Mouse (Mus musculus): Measurements from ENCODE around the gene Fgd5.
"Not testable (repeated sequence)": the region's sequence is repeated elsewhere in the genome, so short reads cannot be mapped to it uniquely, and the experiment has no call there.

The Fgd5 gene

GRCm38 (mm10) chr6:92042850-92043249 is 64.2 kb downstream of the Fgd5 start:
- in situ Hi-C loops (cut with MboI; ENCODE audit: low pct_unique_long_range_greater_than_20kb in 1 of 2, low sequenced_read_pairs in 2 of 2, unreplicated experiment in 1 of 2) = no loop called here

DNA sequence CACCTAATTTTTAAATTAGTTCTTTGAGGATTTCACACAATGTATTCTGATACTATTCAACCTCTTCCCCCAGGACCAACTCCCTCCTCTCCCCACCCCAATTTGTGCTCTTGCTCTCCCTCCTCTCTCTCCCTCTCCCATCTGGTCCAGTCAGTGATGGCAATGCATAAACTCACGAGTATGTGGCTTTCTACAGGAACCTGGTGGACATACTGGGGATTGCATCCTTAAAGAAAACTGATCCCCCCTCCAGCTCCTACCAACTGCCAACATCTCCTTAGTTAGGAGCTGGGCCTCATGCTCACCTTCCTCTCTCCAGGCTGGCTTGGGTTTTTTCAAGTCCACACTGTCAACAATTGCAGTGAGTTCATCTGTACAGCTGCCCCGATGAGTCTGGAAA is 79.1 kb downstream of the Fgd5 start:
- in situ Hi-C loops (cut with MboI; ENCODE audit: low pct_unique_long_range_greater_than_20kb in 1 of 2, low sequenced_read_pairs in 2 of 2, unreplicated experiment in 1 of 2) = loop anchor here (25.0 kb wide), 3 partner anchors 270 to 520 kb away; no protein-coding TSS in a partner anchor

DNA sequence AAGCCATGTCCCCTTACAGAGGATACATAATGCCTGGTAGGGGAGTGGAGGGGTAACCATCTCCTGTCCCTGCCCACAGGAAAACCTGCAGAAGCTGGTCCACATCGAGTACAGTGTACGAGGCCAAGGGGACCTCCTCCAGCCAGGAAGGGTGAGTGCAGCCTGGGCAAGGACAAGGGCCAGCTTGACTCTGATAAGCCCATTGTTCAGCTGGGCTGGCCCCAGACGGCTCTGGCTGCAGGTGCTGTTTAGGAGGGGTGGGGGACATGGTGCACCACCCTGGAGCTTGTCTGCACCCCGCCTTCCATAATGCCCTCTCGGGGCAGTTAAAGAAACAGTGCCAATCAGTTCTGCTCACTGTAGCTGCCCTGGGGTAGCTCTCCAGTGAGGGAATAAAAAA is 83.0 kb downstream of the Fgd5 start:
- in situ Hi-C loops (cut with MboI; ENCODE audit: low pct_unique_long_range_greater_than_20kb in 1 of 2, low sequenced_read_pairs in 2 of 2, unreplicated experiment in 1 of 2) = loop anchor here (10.0 to 25.0 kb wide), 5 partner anchors 157 to 524 kb away; partner anchors contain the start of gene 4930590J08Rik (in 1 of the 2)

DNA sequence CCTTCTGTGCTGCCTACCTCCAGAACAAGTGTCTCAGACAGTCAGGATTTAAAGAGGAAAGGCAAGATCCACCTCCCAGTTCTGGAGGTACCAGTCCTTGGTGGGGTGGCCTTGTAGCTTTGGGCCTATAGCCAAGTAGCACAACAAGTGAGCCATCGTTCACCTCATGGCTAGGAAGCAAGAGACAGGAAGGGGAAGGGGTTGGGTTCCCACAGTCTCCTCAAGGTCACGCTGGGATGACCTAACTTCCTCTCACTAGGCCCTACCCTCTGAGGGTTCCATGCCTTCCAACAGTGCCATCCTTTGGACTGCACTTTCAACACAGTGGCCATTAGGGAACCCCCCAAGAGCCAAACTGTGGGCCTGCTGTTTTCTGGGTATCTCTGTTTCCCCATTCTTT is 84.8 kb downstream of the Fgd5 start:
- in situ Hi-C loops (cut with MboI; ENCODE audit: low pct_unique_long_range_greater_than_20kb in 1 of 2, low sequenced_read_pairs in 2 of 2, unreplicated experiment in 1 of 2) = loop anchor here (10.0 to 25.0 kb wide), 5 partner anchors 159 to 526 kb away; partner anchors contain the start of gene 4930590J08Rik (in 1 of the 2)

DNA sequence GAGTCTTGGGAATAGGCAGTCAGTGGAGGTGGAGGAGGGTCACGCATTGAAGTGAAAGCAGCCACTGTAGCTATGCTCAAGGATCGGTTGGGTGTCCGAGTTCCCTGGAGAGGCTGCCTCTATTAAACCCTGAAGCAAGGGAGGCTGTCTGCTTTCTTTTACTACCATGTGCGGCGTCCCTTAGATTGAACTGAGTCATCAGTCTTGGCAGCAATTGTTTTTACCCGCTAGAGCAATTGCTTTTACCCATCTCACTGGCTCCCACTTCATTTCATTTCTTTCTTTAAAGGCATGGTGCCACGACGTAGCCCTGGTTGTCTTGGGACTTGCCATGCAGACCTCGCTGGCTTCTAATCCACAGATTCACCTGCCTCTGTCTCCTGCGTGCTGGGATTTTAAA is 85.4 kb downstream of the Fgd5 start:
- in situ Hi-C loops (cut with MboI; ENCODE audit: low pct_unique_long_range_greater_than_20kb in 1 of 2, low sequenced_read_pairs in 2 of 2, unreplicated experiment in 1 of 2) = loop anchor here (10.0 to 25.0 kb wide), 5 partner anchors 159 to 527 kb away; partner anchors contain the start of gene 4930590J08Rik (in 1 of the 2)

DNA sequence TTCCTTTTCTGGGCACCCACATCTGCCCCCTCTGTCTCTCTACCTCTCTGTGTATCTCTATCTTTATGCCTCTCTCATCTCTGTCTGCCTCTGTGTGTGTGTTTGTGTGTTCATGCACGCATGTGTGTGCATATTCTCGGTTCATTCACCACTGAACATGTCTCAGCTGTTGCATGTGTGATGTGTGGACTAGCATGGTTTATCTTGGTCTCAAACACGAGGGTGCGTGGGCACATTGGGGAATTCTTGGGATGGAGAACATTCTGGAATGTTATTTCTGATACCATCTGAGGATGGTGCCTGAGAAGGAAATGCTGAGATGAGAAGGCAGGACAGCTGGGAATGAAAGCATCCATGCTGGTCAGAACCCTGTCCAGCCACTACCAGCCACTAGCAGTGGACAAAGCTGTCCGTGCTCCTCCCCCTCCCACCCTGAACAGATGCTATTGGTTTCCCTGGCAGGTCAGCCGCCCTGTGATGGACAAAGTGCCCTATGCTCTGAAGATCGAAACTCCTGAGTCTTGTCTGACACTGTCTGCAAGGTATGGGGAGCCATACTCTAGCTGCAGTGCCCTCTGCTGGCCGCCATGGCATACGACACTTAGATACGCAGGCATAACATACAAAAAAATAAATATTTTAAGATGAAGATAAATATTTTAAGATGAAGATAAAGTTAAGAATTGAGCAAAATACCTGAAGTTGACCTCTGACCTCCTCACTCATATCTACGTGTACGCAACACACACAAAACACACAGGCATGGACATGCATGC is 87.2 kb downstream of the Fgd5 start:
- in situ Hi-C loops (cut with MboI; ENCODE audit: low pct_unique_long_range_greater_than_20kb in 1 of 2, low sequenced_read_pairs in 2 of 2, unreplicated experiment in 1 of 2) = loop anchor here (5.0 to 25.0 kb wide), 6 partner anchors 161 to 529 kb away; partner anchors contain the start of gene 4930590J08Rik (in 1 of the 2)

DNA sequence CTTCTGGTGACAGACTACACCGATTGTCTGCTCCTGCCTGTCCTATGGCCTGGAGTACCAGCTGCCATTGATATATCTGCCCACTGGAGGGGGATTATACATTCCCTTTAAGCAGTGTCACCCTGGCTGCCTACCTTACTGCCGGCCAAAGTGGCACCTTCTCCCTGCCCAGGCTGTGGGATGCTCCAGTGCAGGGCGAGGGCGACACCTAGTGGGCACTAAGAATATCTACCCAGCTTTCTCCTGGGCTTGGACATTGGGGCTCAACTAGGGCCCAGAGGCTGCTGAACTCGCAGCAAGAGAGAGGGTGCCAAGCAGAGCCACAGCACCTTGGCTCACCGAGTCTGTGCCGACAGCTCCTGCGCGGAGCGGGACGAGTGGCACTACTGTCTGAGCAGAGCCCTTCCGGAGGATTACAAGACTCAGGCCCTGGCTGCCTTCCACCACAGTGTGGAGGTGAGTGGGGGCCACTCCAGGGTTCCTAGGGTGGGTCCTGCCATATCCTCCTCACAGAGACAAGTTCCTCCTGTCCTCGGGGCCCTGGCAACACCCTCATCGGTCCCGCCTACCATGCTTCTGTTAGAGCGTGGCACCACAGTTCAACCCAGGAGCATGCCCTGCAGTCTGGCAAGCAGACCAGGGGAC is 88.6 kb downstream of the Fgd5 start:
- in situ Hi-C loops (cut with MboI; ENCODE audit: low pct_unique_long_range_greater_than_20kb in 1 of 2, low sequenced_read_pairs in 2 of 2, unreplicated experiment in 1 of 2) = loop anchor here (5.0 to 25.0 kb wide), 6 partner anchors 162 to 530 kb away; partner anchors contain the start of gene 4930590J08Rik (in 1 of the 2)

GRCm38 (mm10) chr6:92071121-92071839 is 92.6 kb downstream of the Fgd5 start:
- in situ Hi-C loops (cut with MboI; ENCODE audit: low pct_unique_long_range_greater_than_20kb in 1 of 2, low sequenced_read_pairs in 2 of 2, unreplicated experiment in 1 of 2) = loop anchor here (25.0 kb wide), 3 partner anchors 284 to 534 kb away; no protein-coding TSS in a partner anchor

- in situ Hi-C loops (cut with MboI; ENCODE audit: low pct_unique_long_range_greater_than_20kb in 1 of 2, low sequenced_read_pairs in 2 of 2, unreplicated experiment in 1 of 2) = no loop called here
Measured at GRCm38 (mm10) chr6:92080730-92081129, 102.1 kb downstream of the Fgd5 start.

- in situ Hi-C loops (cut with MboI; ENCODE audit: low pct_unique_long_range_greater_than_20kb in 1 of 2, low sequenced_read_pairs in 2 of 2, unreplicated experiment in 1 of 2) = no loop called here
Measured at GRCm38 (mm10) chr6:92082756-92083155, 104.1 kb downstream of the Fgd5 start.

GRCm38 (mm10) chr6:92084932-92085331 is 106.3 kb downstream of the Fgd5 start:
- in situ Hi-C loops (cut with MboI; ENCODE audit: low pct_unique_long_range_greater_than_20kb in 1 of 2, low sequenced_read_pairs in 2 of 2, unreplicated experiment in 1 of 2) = no loop called here

DNA sequence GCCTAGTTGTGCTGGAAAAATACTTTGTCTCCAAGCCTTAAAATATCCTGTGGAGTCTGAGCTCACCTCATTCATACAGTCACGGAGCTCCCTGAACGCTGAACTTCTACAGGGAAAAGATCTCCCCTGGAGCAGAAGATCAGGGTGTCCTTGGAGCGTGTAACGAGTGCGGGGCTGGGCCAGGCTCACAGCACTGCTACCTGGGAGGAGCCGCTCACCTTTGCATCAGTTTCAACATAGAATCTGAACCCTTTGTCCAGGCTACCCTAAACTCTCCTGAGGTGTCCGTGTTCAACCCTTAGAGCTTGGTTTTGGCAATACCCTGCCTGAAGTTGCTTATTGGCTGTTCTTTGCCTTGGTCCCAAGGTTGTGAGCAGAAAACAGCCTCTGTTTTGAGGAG is 110.5 kb downstream of the Fgd5 start:
- in situ Hi-C loops (cut with MboI; ENCODE audit: low pct_unique_long_range_greater_than_20kb in 1 of 2, low sequenced_read_pairs in 2 of 2, unreplicated experiment in 1 of 2) = not testable (repeated sequence)

DNA sequence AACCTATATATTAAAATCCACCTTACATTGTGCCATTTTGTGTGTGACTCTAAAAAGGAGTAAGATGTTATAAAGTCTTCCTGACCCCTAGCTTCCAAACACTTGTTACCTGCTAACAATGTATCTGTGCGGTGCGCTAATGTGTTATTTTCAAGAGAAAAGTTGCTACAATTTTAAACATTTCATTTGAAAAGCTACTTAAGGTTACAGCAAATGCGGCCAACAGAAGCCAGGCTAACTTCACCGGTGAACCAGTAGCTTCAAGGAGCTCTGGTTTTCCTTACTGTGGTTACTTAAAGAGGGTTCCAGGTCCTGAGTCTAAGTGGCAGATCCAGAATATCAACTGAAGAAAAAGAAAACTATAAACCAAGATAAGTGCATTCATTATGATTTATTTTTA is 111.3 kb downstream of the Fgd5 start:
- in situ Hi-C loops (cut with MboI; ENCODE audit: low pct_unique_long_range_greater_than_20kb in 1 of 2, low sequenced_read_pairs in 2 of 2, unreplicated experiment in 1 of 2) = no loop called here

DNA sequence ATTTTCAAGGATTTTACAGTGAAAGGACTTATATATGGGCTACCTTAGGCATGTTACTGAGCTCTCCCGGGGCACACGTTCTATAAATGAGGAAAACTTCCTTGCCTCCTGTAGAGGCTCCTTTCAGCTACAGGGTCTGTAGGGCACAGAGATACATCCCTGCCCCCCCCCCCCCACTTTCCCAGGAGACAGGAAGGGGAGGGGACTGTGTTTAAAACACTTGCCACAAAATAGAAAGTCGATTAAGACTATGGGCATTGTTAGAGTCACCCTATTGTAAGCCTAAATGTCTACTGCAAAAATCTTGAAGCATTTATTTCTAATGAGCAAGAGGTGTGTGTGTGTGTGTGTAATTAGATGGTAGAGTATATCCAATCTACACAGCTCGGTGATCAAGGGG is 111.8 kb downstream of the Fgd5 start:
- in situ Hi-C loops (cut with MboI; ENCODE audit: low pct_unique_long_range_greater_than_20kb in 1 of 2, low sequenced_read_pairs in 2 of 2, unreplicated experiment in 1 of 2) = no loop called here

GRCm38 (mm10) chr6:92091130-92091591 is 112.5 kb downstream of the Fgd5 start, which contains the start of gene Nr2c2:
Nr2c2 (plus strand) TSS chr6:92091390.
- in situ Hi-C loops (cut with MboI; ENCODE audit: low pct_unique_long_range_greater_than_20kb in 1 of 2, low sequenced_read_pairs in 2 of 2, unreplicated experiment in 1 of 2) = no loop called here

GRCm38 (mm10) chr6:92091767-92092489 is 113.2 kb downstream of the Fgd5 start:
- in situ Hi-C loops (cut with MboI; ENCODE audit: low pct_unique_long_range_greater_than_20kb in 1 of 2, low sequenced_read_pairs in 2 of 2, unreplicated experiment in 1 of 2) = no loop called here

GRCm38 (mm10) chr6:92092737-92093136 is 114.1 kb downstream of the Fgd5 start:
- in situ Hi-C loops (cut with MboI; ENCODE audit: low pct_unique_long_range_greater_than_20kb in 1 of 2, low sequenced_read_pairs in 2 of 2, unreplicated experiment in 1 of 2) = no loop called here

- in situ Hi-C loops (cut with MboI; ENCODE audit: low pct_unique_long_range_greater_than_20kb in 1 of 2, low sequenced_read_pairs in 2 of 2, unreplicated experiment in 1 of 2) = no loop called here
Measured at GRCm38 (mm10) chr6:92093869-92094268, 115.2 kb downstream of the Fgd5 start.

All from mouse embryonic stem cell (cell line).